Mouse (Mus musculus) E14TG2a.4 (cell line): ENCODE measurements at regions not wholly inside any gene's neighbourhood (a gene's known extent, or its start where the extent isn't known, plus 50 kb on each side); places are given as distances from the start of the nearest gene placed in this dataset.

Source experiments
- CTCF ChIP-seq: conservative IDR thresholded peaks from 2 replicates; pipeline ENCODE4 v1.5.1; 2014; ENCODE audit warnings: low read length
- NANOG ChIP-seq: IDR thresholded peaks from 2 replicates; pipeline ENCODE4 v1.6.1; 2014; ENCODE audit warnings: borderline replicate concordance, low read length, mixed read lengths
- POU5F1 ChIP-seq: IDR thresholded peaks from 2 replicates; pipeline ENCODE4 v1.6.1; 2014; ENCODE audit warnings: low read length, borderline replicate concordance

DNA sequence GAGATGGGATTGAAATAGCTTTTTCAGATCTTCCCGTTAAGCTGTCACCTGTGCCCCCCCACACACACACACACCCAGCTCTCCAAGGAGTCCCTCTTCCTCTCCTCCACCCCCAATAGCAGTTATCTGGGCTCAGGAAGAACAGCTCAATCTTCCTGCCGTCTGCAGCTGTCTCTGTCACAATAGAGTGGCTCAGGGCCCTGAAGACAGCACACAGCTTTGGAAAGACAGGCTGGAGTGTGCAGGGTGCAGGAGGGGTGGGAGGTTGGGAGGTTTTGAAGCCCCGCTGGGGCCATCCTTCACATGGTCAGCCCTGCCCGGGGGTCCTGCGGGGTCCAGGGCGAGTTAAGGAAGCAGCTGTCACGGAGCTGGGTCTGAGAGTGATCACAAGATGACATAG is 149.6 kb upstream of the Sdk2 start:
- TF ChIP-seq CTCF (no peak), POU5F1 (no peak), NANOG (no peak)
